Comparison of ENCODE assay signal across 8 mouse cellular contexts in the genomic region with DNA sequence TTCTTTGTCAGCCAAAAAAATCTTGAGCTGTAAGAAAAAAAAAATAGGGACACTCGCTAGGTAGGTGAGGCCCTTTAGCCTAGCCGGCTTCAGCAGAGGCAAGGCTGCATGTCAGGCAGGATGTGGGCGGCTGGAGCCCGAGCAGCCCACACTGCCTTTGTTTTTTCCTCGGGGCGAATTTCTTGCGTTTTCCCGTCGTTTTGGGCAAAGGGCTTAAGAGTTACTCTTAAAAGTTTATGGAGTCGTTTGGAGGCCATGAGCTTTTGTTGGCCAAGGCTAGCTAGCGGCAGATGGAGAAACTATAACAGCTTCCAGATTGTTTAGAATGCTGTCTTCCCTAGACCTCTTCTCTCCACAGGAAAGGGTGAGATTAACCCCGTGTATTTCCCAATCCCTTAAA. TPM values are rescaled to one million over a fixed set of nuclear protein-coding genes. Genes with fewer than 3 reads are reported as not detected.
A peak's percentile ranks its signal among the peaks of the same experiment; 100 is the strongest.
DNase-seq lines count a peak whose midpoint lies in the region; ATAC-seq and TF ChIP-seq lines count a peak whose summit lies in the region.

No protein-coding gene starts in this region.

- H3K27ac ChIP-seq in kidney, embryonic 14.5 days (ENCODE audit: low read depth, low read length), result peak overlapping the region; percentile 74
- H3K27ac ChIP-seq in forebrain, postnatal 0 days (ENCODE audit: low read depth, low read length), result peak overlapping the region; percentile 54

- TF ChIP-seq CTCF in forebrain, postnatal 0 days (IDR thresholded peaks at IDR 0.05; ENCODE audit: low read depth), result no peak

- H3K4me3 ChIP-seq in kidney, embryonic 14.5 days (ENCODE audit: low read length), result peak overlapping the region; percentile 70
- H3K4me3 ChIP-seq in forebrain, postnatal 0 days (ENCODE audit: low read depth, low read length), result peak overlapping the region; percentile 62

- no peak for DNase-seq in kidney, adult 9 months
- peak; percentile 17 for DNase-seq in T-cell, adult 2 months (ENCODE audit: low spot score)
- DNase-seq in forebrain, postnatal 0 days, result no peak
- peak; percentile 11 for DNase-seq in lung, postnatal 10 days
- DNase-seq in right cerebral cortex, postnatal 4 days, result no peak
- no peak for DNase-seq in urinary bladder, postnatal 10 days (ENCODE audit: low spot score)
- DNase-seq in gastrocnemius, postnatal 4 days (ENCODE audit: low spot score in 2 of 2), result no peak

- H3K4me2 ChIP-seq in kidney, embryonic 14.5 days (replicated peaks; ENCODE audit: low read depth, low read length), result peak overlapping the region; percentile 58
- peak overlapping the region; percentile 90 for H3K4me2 ChIP-seq in forebrain, postnatal 0 days (ENCODE audit: low read depth)

- H3K36me3 ChIP-seq in kidney, embryonic 14.5 days (ENCODE audit: control insufficient read depth, insufficient read depth, low read length), result peaks cover 37% of the 10 kb centered on the region
- H3K36me3 ChIP-seq in forebrain, postnatal 0 days (ENCODE audit: insufficient read depth), result peaks cover 5% of the 10 kb centered on the region; the same call in 1 of the 2 replicates

- H3K27me3 ChIP-seq in kidney, embryonic 14.5 days (ENCODE audit: control insufficient read depth, insufficient read depth, low read length), result no peaks in the 10 kb centered on the region
- no peaks in the 10 kb centered on the region for H3K27me3 ChIP-seq in forebrain, postnatal 0 days (ENCODE audit: insufficient read depth, low read length)

- no peaks in the 10 kb centered on the region for H3K9me3 ChIP-seq in kidney, embryonic 14.5 days (ENCODE audit: control insufficient read depth, low read length)
- no peaks in the 10 kb centered on the region for H3K9me3 ChIP-seq in forebrain, postnatal 0 days (ENCODE audit: low read length)

- no peak for ATAC-seq in kidney, embryonic 14.5 days (ENCODE audit: low FRiP score, low TSS enrichment)
- peak; percentile 12; the same call in 1 of the 2 replicates for ATAC-seq in forebrain, postnatal 0 days

- H3K9ac ChIP-seq in kidney, embryonic 14.5 days (ENCODE audit: low read depth, low read length), result peak overlapping the region; percentile 73
- peak overlapping the region; percentile 75 for H3K9ac ChIP-seq in forebrain, postnatal 0 days

- H3K4me1 ChIP-seq in kidney, embryonic 14.5 days (ENCODE audit: control insufficient read depth, insufficient read depth, low read length), result 0 out of 2 replicates have a peak, but pooled peaks cover 10% of the 10 kb centered on the region
- H3K4me1 ChIP-seq in forebrain, postnatal 0 days (ENCODE audit: insufficient read depth), result 0 out of 2 replicates have a peak, but pooled peaks cover 3% of the 10 kb centered on the region

- 2% methylated on average over 12 of the region's 12 CpGs for WGBS in kidney, embryonic 14.5 days
- 7% methylated on average over 12 of the region's 12 CpGs for WGBS in forebrain, postnatal 0 days

RNA-seq across cellular contexts. Expression of a gene that starts 0.7 kb away (rescaled TPM):
- polyA plus RNA-seq in kidney, embryonic 14.5 days (2014; fragmentation: Nextera tagmentation; extraction: Ambion mirVana), result 68.8 and 68.9 TPM in 2 replicates
- total RNA-seq in forebrain, postnatal 0 days (2014; rRNA removed), result 46.0 and 47.5 TPM in 2 replicates
- polyA plus RNA-seq in forebrain, postnatal 0 days (2015; fragmentation: Nextera tagmentation; extraction: Ambion mirVana), result 109 and 130 TPM in 2 replicates
- 10 to 100 TPM; 23.9 to 26.5 TPM for total RNA-seq in gastrocnemius, postnatal 4 days (2021)

RNA-seq across cellular contexts. Expression of a gene that starts 33.1 kb away (rescaled TPM):
- polyA plus RNA-seq in kidney, embryonic 14.5 days (2014; fragmentation: Nextera tagmentation; extraction: Ambion mirVana), result 31.9 and 63.3 TPM in 2 replicates
- 24.5 and 24.9 TPM in 2 replicates for total RNA-seq in forebrain, postnatal 0 days (2014; rRNA removed)
- 18.1 and 22.0 TPM in 2 replicates for polyA plus RNA-seq in forebrain, postnatal 0 days (2015; fragmentation: Nextera tagmentation; extraction: Ambion mirVana)
- total RNA-seq in gastrocnemius, postnatal 4 days (2021), result 10 to 100 TPM; 57.0 to 66.9 TPM

RNA-seq across cellular contexts. Expression of a gene that starts 52.3 kb away (rescaled TPM):
- 3.1 and 3.4 TPM in 2 replicates for polyA plus RNA-seq in kidney, embryonic 14.5 days (2014; fragmentation: Nextera tagmentation; extraction: Ambion mirVana)
- 0.69 and 2.6 TPM in 2 replicates for total RNA-seq in forebrain, postnatal 0 days (2014; rRNA removed)
- polyA plus RNA-seq in forebrain, postnatal 0 days (2015; fragmentation: Nextera tagmentation; extraction: Ambion mirVana), result 2.0 and 2.4 TPM in 2 replicates
- 1 to 10 TPM; 2.4 to 2.7 TPM for total RNA-seq in gastrocnemius, postnatal 4 days (2021)

Comparison
In these comparisons a context has a peak if more than half of its experiments do, and no peak if none do; other contexts are left out.
1. DNase-seq: peak in T-cell, adult 2 months (single experiment) and lung, postnatal 10 days (single experiment); none in kidney, adult 9 months (single experiment), forebrain, postnatal 0 days (single experiment), right cerebral cortex, postnatal 4 days (single experiment), urinary bladder, postnatal 10 days (single experiment) and gastrocnemius, postnatal 4 days (0 of 2).